Mouse (Mus musculus) gastrocnemius, adult 8-10 months (tissue): ENCODE measurements around the gene Zfyve28. TPM values are rescaled to one million over a fixed set of nuclear protein-coding genes. Genes with fewer than 3 reads are reported as not detected.

ENCODE experiments used
- DNase-seq, 2 experiments: peaks; one replicate each; pipeline ENCODE4 v3.0.0; 2022; ENCODE audit warnings: low spot score in 2 of 2
- total RNA-seq, 4 experiments: library from RNA; stranded (reverse); gene quantifications; 2 replicates each; pipeline ENCODE4 v1.2.4; 2022

The Zfyve28 gene
- total RNA-seq, 4 experiments from 2014 or later, result 0.35 to 1.3 (median 0.68) TPM

- DNase-seq, result no peak
Measured at GRCm38 (mm10) chr5:34287001-34287837, 1.0 kb downstream of the Zfyve28 start.

GRCm38 (mm10) chr5:34286516-34286915 lies 1.7 kb downstream of the Zfyve28 start:
- DNase-seq, result no peak

- no peak for DNase-seq
Measured at GRCm38 (mm10) chr5:34285285-34285684, 3.0 kb downstream of the Zfyve28 start.

- DNase-seq, result no peak
Measured at GRCm38 (mm10) chr5:34284156-34284750, 4.0 kb downstream of the Zfyve28 start.

GRCm38 (mm10) chr5:34283355-34283754 lies 4.9 kb downstream of the Zfyve28 start:
- DNase-seq, result no peak

- no peak for DNase-seq
Measured at GRCm38 (mm10) chr5:34280976-34281375, 7.3 kb downstream of the Zfyve28 start.

- DNase-seq, result no peak
Measured at GRCm38 (mm10) chr5:34279214-34279613, 9.0 kb downstream of the Zfyve28 start.

GRCm38 (mm10) chr5:34278058-34278457 lies 10.2 kb downstream of the Zfyve28 start:
- no peak for DNase-seq

- DNase-seq, result no peak
Measured at GRCm38 (mm10) chr5:34276746-34277145, 11.5 kb downstream of the Zfyve28 start.

GRCm38 (mm10) chr5:34276191-34276590 lies 12.1 kb downstream of the Zfyve28 start:
- no peak for DNase-seq

- DNase-seq, result no peak
Measured at GRCm38 (mm10) chr5:34274676-34275293, 13.5 kb downstream of the Zfyve28 start.

GRCm38 (mm10) chr5:34274268-34274667 lies 14.0 kb downstream of the Zfyve28 start:
- no peak for DNase-seq

GRCm38 (mm10) chr5:34273251-34273681 lies 15.0 kb downstream of the Zfyve28 start:
- no peak for DNase-seq

GRCm38 (mm10) chr5:34271743-34272142 lies 16.5 kb downstream of the Zfyve28 start:
- DNase-seq, result no peak

- no peak for DNase-seq
Measured at GRCm38 (mm10) chr5:34269921-34270465, 18.3 kb downstream of the Zfyve28 start.

GRCm38 (mm10) chr5:34269197-34269920 lies 18.9 kb downstream of the Zfyve28 start:
- no peak for DNase-seq

- no peak for DNase-seq
Measured at GRCm38 (mm10) chr5:34266065-34266464, 22.2 kb downstream of the Zfyve28 start.

- DNase-seq, result no peak
Measured at GRCm38 (mm10) chr5:34259172-34259816, 29.0 kb downstream of the Zfyve28 start.

- no peak for DNase-seq
Measured at GRCm38 (mm10) chr5:34255189-34255588, 33.1 kb downstream of the Zfyve28 start.

- DNase-seq, result no peak
Measured at GRCm38 (mm10) chr5:34254309-34254708, 33.9 kb downstream of the Zfyve28 start.

GRCm38 (mm10) chr5:34252967-34253519 lies 35.2 kb downstream of the Zfyve28 start:
- no peak for DNase-seq
